Mouse (Mus musculus) adrenal gland, postnatal 36 days (tissue): Measurements from ENCODE around the gene Ube2s. TPM values are rescaled to one million over a fixed set of nuclear protein-coding genes. Genes with fewer than 3 reads are reported as not detected.
"Not testable (repeated sequence)": the region's sequence is repeated elsewhere in the genome, so short reads cannot be mapped to it uniquely, and the experiment has no call there.

Source experiments
- DNase-seq, 2 experiments: peaks; one replicate each; pipeline ENCODE4 v3.0.0; 2021; ENCODE audit warnings: mixed read lengths in 1 of 2
- long read RNA-seq, 2 experiments: library from polyadenylated mRNA; stranded (forward); transcript quantifications; one replicate each; pipeline ENCODE4 v2.0.0; 2021; ENCODE audit warnings: borderline sequencing depth in 2 of 2
- total RNA-seq, 2 experiments: library from RNA; stranded (reverse); gene quantifications; 2 replicates each; pipeline ENCODE4 v1.2.3; 2021

Gene Ube2s
- 100 to 1,000 TPM; 123 to 125 TPM for total RNA-seq
- long read RNA-seq, experiment 1, full-length matches to known transcripts: 151 of 152 reads
- long read RNA-seq, experiment 1, partial matches to known transcripts: 1 of 152 reads
- long read RNA-seq, experiment 1, other reads (novel, unspliced or antisense): 0 of 152 reads
- long read RNA-seq, experiment 2, full-length matches to known transcripts: 49 of 50 reads
- long read RNA-seq, experiment 2, partial matches to known transcripts: 0 of 50 reads
- long read RNA-seq, experiment 2, other reads (novel, unspliced or antisense): 1 of 50 reads

- DNase-seq: peak; percentile 98
Observed at GRCm38 (mm10) chr7:4812303-4813104, at the start of gene Ube2s. Gene Ube2s (minus strand): TSS chr7:4812590.

GRCm38 (mm10) chr7:4860926-4861325 is 48.5 kb upstream of the Ube2s start:
- DNase-seq: not testable (repeated sequence)

- no peak for DNase-seq
Observed at GRCm38 (mm10) chr7:4859418-4859978, 47.1 kb upstream of the Ube2s start.

- DNase-seq: peak in 1 of 2 experiments; percentile 27
Observed at GRCm38 (mm10) chr7:4857321-4857720, 44.9 kb upstream of the Ube2s start.

GRCm38 (mm10) chr7:4856508-4856907 is 44.1 kb upstream of the Ube2s start:
- no peak for DNase-seq

GRCm38 (mm10) chr7:4853613-4854012 is 41.2 kb upstream of the Ube2s start:
- no peak for DNase-seq

GRCm38 (mm10) chr7:4851315-4851688 is 38.9 kb upstream of the Ube2s start:
- no peak for DNase-seq

- no peak for DNase-seq
Observed at GRCm38 (mm10) chr7:4850621-4851314, 38.4 kb upstream of the Ube2s start.

- DNase-seq: no peak
Observed at GRCm38 (mm10) chr7:4849372-4849771, 37.0 kb upstream of the Ube2s start.

- peak; percentile 51 to 60 for DNase-seq
Observed at GRCm38 (mm10) chr7:4844917-4845309, 32.5 kb upstream of the Ube2s start.

GRCm38 (mm10) chr7:4844245-4844916 is 32.0 kb upstream of the Ube2s start, which contains the start of gene Shisa7:
Gene Shisa7 (minus strand): TSS chr7:4844696.
- DNase-seq: no peak

- DNase-seq: peak; percentile 39 to 54
Observed at GRCm38 (mm10) chr7:4843604-4844244, 31.3 kb upstream of the Ube2s start.

- DNase-seq: no peak
Observed at GRCm38 (mm10) chr7:4842634-4843131, 30.3 kb upstream of the Ube2s start.

GRCm38 (mm10) chr7:4842077-4842476 is 29.7 kb upstream of the Ube2s start:
- no peak for DNase-seq

- DNase-seq: no peak
Observed at GRCm38 (mm10) chr7:4837639-4838038, 25.2 kb upstream of the Ube2s start.

- peak; percentile 82 to 83 for DNase-seq
Observed at GRCm38 (mm10) chr7:4836351-4836792, 24.0 kb upstream of the Ube2s start.

- peak in 1 of 2 experiments; percentile 11 for DNase-seq
Observed at GRCm38 (mm10) chr7:4835631-4836327, 23.4 kb upstream of the Ube2s start.

- no peak for DNase-seq
Observed at GRCm38 (mm10) chr7:4830476-4830875, 18.1 kb upstream of the Ube2s start.

GRCm38 (mm10) chr7:4825365-4825764 is 13.0 kb upstream of the Ube2s start:
- DNase-seq: no peak

GRCm38 (mm10) chr7:4822162-4822907 is 9.9 kb upstream of the Ube2s start:
- no peak for DNase-seq
